Mouse (Mus musculus) c-Kit-negative CD71-positive TER-119-positive erythroid progenitor cells, embryonic 14.5 days (primary cell): ENCODE results near the gene Tprg.

ENCODE experiments used
- DNase-seq: peaks from one replicate; pipeline ENCODE4 v3.0.0-alpha.2; 2013; ENCODE audit warnings: low read depth, low spot score

The Tprg gene

GRCm38 (mm10) chr16:25286517-25286916 is at the start of gene Tprg:
Gene Tprg, plus strand, starts transcription at chr16:25286817.
- DNase-seq = no peak

GRCm38 (mm10) chr16:25238274-25239050 is 48.2 kb upstream of the Tprg start:
- DNase-seq = no peak

- DNase-seq = no peak
Measured at GRCm38 (mm10) chr16:25248889-25249288, 37.7 kb upstream of the Tprg start.

GRCm38 (mm10) chr16:25250129-25250749 is 36.4 kb upstream of the Tprg start:
- DNase-seq = no peak

GRCm38 (mm10) chr16:25251080-25251479 is 35.5 kb upstream of the Tprg start:
- DNase-seq = no peak

- no peak for DNase-seq
Measured at GRCm38 (mm10) chr16:25254646-25255045, 32.0 kb upstream of the Tprg start.

GRCm38 (mm10) chr16:25255186-25255585 is 31.4 kb upstream of the Tprg start:
- no peak for DNase-seq

GRCm38 (mm10) chr16:25255603-25256260 is 30.9 kb upstream of the Tprg start:
- DNase-seq = no peak

GRCm38 (mm10) chr16:25262306-25262705 is 24.3 kb upstream of the Tprg start:
- DNase-seq = no peak

GRCm38 (mm10) chr16:25262965-25263364 is 23.7 kb upstream of the Tprg start:
- DNase-seq = no peak

- peak; percentile 21 for DNase-seq
Measured at GRCm38 (mm10) chr16:25263520-25264149, 23.0 kb upstream of the Tprg start.

GRCm38 (mm10) chr16:25265177-25265576 is 21.4 kb upstream of the Tprg start:
- no peak for DNase-seq

GRCm38 (mm10) chr16:25268276-25268675 is 18.3 kb upstream of the Tprg start:
- no peak for DNase-seq

GRCm38 (mm10) chr16:25282563-25282962 is 4.1 kb upstream of the Tprg start:
- no peak for DNase-seq

GRCm38 (mm10) chr16:25293753-25294152 is 7.1 kb downstream of the Tprg start:
- DNase-seq = no peak

GRCm38 (mm10) chr16:25295546-25295945 is 8.9 kb downstream of the Tprg start:
- no peak for DNase-seq

GRCm38 (mm10) chr16:25296746-25297145 is 10.1 kb downstream of the Tprg start:
- DNase-seq = no peak

- no peak for DNase-seq
Measured at GRCm38 (mm10) chr16:25298204-25298603, 11.6 kb downstream of the Tprg start.

- no peak for DNase-seq
Measured at GRCm38 (mm10) chr16:25302616-25303015, 16.0 kb downstream of the Tprg start.

GRCm38 (mm10) chr16:25314006-25314405 is 27.4 kb downstream of the Tprg start:
- DNase-seq = no peak

GRCm38 (mm10) chr16:25315090-25315489 is 28.5 kb downstream of the Tprg start:
- no peak for DNase-seq

GRCm38 (mm10) chr16:25325631-25326238 is 39.1 kb downstream of the Tprg start:
- no peak for DNase-seq
